In genomic region chr7:63897655-63898054, GRCm38 (mm10) we compare ENCODE assay signal across 8 mouse cellular contexts. TPM values are rescaled to one million over a fixed set of nuclear protein-coding genes. Genes with fewer than 3 reads are reported as not detected.
DNase-seq lines count a peak whose midpoint lies in the region; ATAC-seq and TF ChIP-seq lines count a peak whose summit lies in the region.

No protein-coding gene starts in this region.

- H3K27ac ChIP-seq in kidney, embryonic 14.5 days (ENCODE audit: low read depth, low read length) = peak overlapping the region; percentile 13; the same call in 1 of the 2 replicates
- H3K27ac ChIP-seq in hindbrain, embryonic 12.5 days = no peak overlapping the region
- no peak overlapping the region for H3K27ac ChIP-seq in midbrain, embryonic 12.5 days (replicated peaks)

- H3K36me3 ChIP-seq in kidney, embryonic 14.5 days (ENCODE audit: control insufficient read depth, insufficient read depth, low read length) = no peaks in the 10 kb centered on the region
- H3K36me3 ChIP-seq in hindbrain, embryonic 12.5 days = no peaks in the 10 kb centered on the region
- no peaks in the 10 kb centered on the region for H3K36me3 ChIP-seq in midbrain, embryonic 12.5 days

- CTCF ChIA-PET in Patski (lab: Charles Lee) = interaction anchor here (0.9 to 1.1 kb wide), 2 partner anchors 11 to 15 kb away, joined by 3 to 4 read pairs; no protein-coding TSS in a partner anchor

- no peak for TF ChIP-seq CTCF in Patski (IDR thresholded peaks at IDR 0.05)

- H3K9me3 ChIP-seq in kidney, embryonic 14.5 days (ENCODE audit: control insufficient read depth, low read length) = no peaks in the 10 kb centered on the region
- no peaks in the 10 kb centered on the region for H3K9me3 ChIP-seq in hindbrain, embryonic 12.5 days (replicated peaks)
- H3K9me3 ChIP-seq in midbrain, embryonic 12.5 days = no peaks in the 10 kb centered on the region

- H3K4me3 ChIP-seq in kidney, embryonic 14.5 days (ENCODE audit: low read length) = no peak overlapping the region
- no peak overlapping the region for H3K4me3 ChIP-seq in hindbrain, embryonic 12.5 days
- H3K4me3 ChIP-seq in midbrain, embryonic 12.5 days = no peak overlapping the region

- no peak overlapping the region for H3K9ac ChIP-seq in kidney, embryonic 14.5 days (ENCODE audit: low read depth, low read length)
- peak overlapping the region; percentile 55 for H3K9ac ChIP-seq in hindbrain, embryonic 12.5 days
- no peak overlapping the region; the same call in 1 of the 2 replicates for H3K9ac ChIP-seq in midbrain, embryonic 12.5 days (replicated peaks)

- in situ Hi-C loops in Patski (cut with MboI; ENCODE audit: low pct_unique_long_range_greater_than_20kb) = no loop called here

- no peaks in the 10 kb centered on the region for H3K27me3 ChIP-seq in kidney, embryonic 14.5 days (ENCODE audit: control insufficient read depth, insufficient read depth, low read length)
- no peaks in the 10 kb centered on the region for H3K27me3 ChIP-seq in Patski
- H3K27me3 ChIP-seq in hindbrain, embryonic 12.5 days = no peaks in the 10 kb centered on the region
- H3K27me3 ChIP-seq in midbrain, embryonic 12.5 days = no peaks in the 10 kb centered on the region

- POLR2A ChIA-PET in Patski (lab: Charles Lee) = no interaction called here

- ATAC-seq in kidney, embryonic 14.5 days (ENCODE audit: low FRiP score, low TSS enrichment) = no peak
- ATAC-seq in Patski = peak; percentile 79
- ATAC-seq in hindbrain, embryonic 12.5 days (ENCODE audit: low FRiP score) = no peak
- no peak for ATAC-seq in midbrain, embryonic 12.5 days (ENCODE audit: low FRiP score, low read depth)

- WGBS in kidney, embryonic 14.5 days = 52% methylated on average over 3 of the region's 3 CpGs
- WGBS in hindbrain, embryonic 12.5 days = 60% methylated on average over 3 of the region's 3 CpGs
- 36% methylated on average over 3 of the region's 3 CpGs for WGBS in midbrain, embryonic 12.5 days

- peak overlapping the region; percentile 67; the same call in 1 of the 2 replicates for H3K4me2 ChIP-seq in kidney, embryonic 14.5 days (replicated peaks; ENCODE audit: low read depth, low read length)
- H3K4me2 ChIP-seq in hindbrain, embryonic 12.5 days (replicated peaks) = peak overlapping the region; percentile 67; the same call in 1 of the 2 replicates
- peak overlapping the region; percentile 56; the same call in 1 of the 2 replicates for H3K4me2 ChIP-seq in midbrain, embryonic 12.5 days (replicated peaks)

- no peak for DNase-seq in kidney, postnatal 36 days
- DNase-seq in Patski (ENCODE audit: low read depth, low spot score) = no peak
- DNase-seq in gastrocnemius, postnatal 4 days (ENCODE audit: low spot score in 2 of 2) = no peak
- DNase-seq in gastrocnemius, adult 8-10 months (ENCODE audit: low spot score in 2 of 2) = no peak
- no peak for DNase-seq in layer of hippocampus, adult 9-11 months

- peaks cover 12% of the 10 kb centered on the region for H3K4me1 ChIP-seq in kidney, embryonic 14.5 days (ENCODE audit: control insufficient read depth, insufficient read depth, low read length)
- H3K4me1 ChIP-seq in hindbrain, embryonic 12.5 days = peaks cover 39% of the 10 kb centered on the region
- peaks cover 46% of the 10 kb centered on the region for H3K4me1 ChIP-seq in midbrain, embryonic 12.5 days

RNA-seq across cellular contexts. Expression of gene E030018B13Rik, which starts 19.0 kb away (rescaled TPM):
- 0.35 TPM in 1 of 2 replicates, not detected in the other for polyA plus RNA-seq in kidney, embryonic 14.5 days (2014; fragmentation: Nextera tagmentation; extraction: Ambion mirVana)
- polyA plus RNA-seq in Patski (2021) = not detected
- 0.21 TPM in 1 of 2 replicates, not detected in the other for polyA plus RNA-seq in hindbrain, embryonic 12.5 days (2016; fragmentation: Nextera tagmentation; extraction: Ambion mirVana)
- not detected in 2 replicates for polyA plus RNA-seq in midbrain, embryonic 12.5 days (2016; fragmentation: Nextera tagmentation; extraction: Ambion mirVana)
- total RNA-seq in gastrocnemius, postnatal 4 days (2021) = not detected
- not detected for total RNA-seq in gastrocnemius, adult 8-10 months (2022)

RNA-seq across cellular contexts. Expression of gene Klf13, which starts 41.1 kb away (rescaled TPM):
- 23.0 and 23.2 TPM in 2 replicates for polyA plus RNA-seq in kidney, embryonic 14.5 days (2014; fragmentation: Nextera tagmentation; extraction: Ambion mirVana)
- 20.0 TPM for polyA plus RNA-seq in Patski (2021)
- 28.1 and 30.1 TPM in 2 replicates for polyA plus RNA-seq in hindbrain, embryonic 12.5 days (2016; fragmentation: Nextera tagmentation; extraction: Ambion mirVana)
- 30.7 and 31.8 TPM in 2 replicates for polyA plus RNA-seq in midbrain, embryonic 12.5 days (2016; fragmentation: Nextera tagmentation; extraction: Ambion mirVana)
- 10 to 100 TPM; 41.3 to 46.0 TPM for total RNA-seq in gastrocnemius, postnatal 4 days (2021)
- total RNA-seq in gastrocnemius, adult 8-10 months (2022) = 10 to 100 TPM; 35.8 to 65.5 (median 41.6) TPM
